Mouse (Mus musculus) small intestine, adult 2 months (tissue): ENCODE measurements at regions not wholly inside any gene's neighbourhood (a gene's known extent, or its start where the extent isn't known, plus 50 kb on each side); places are given as distances from the start of the nearest gene placed in this dataset.

Source experiments
- H3K27ac ChIP-seq: fragments of 200-500 bp; 2 replicates; pipeline ENCODE4 v1.5.1; 2012; ENCODE audit warnings: low read depth, low read length, control low read depth, inconsistent platforms; ENCODE audit not compliant: insufficient read depth
- H3K27me3 ChIP-seq: fragments of 200-500 bp; 2 replicates; pipeline ENCODE4 v1.6.1; 2012; ENCODE audit warnings: mild to moderate bottlenecking, moderate library complexity, low read length, inconsistent platforms; ENCODE audit not compliant: control insufficient read depth, insufficient read depth
- H3K36me3 ChIP-seq: fragments of 200-500 bp; 2 replicates; pipeline ENCODE4 v1.6.1; 2012; ENCODE audit warnings: mild to moderate bottlenecking, low read length, control low read depth, inconsistent platforms; ENCODE audit not compliant: control insufficient read depth, insufficient read depth
- H3K4me1 ChIP-seq: fragments of 200-500 bp; 2 replicates; pipeline ENCODE4 v1.6.1; 2012; ENCODE audit warnings: low read length, inconsistent platforms, mixed read lengths; ENCODE audit not compliant: control insufficient read depth, insufficient read depth, insufficient read length
- H3K4me3 ChIP-seq: fragments of 200-500 bp; 2 replicates; pipeline ENCODE4 v1.5.1; 2012; ENCODE audit warnings: low read depth, mild to moderate bottlenecking, control low read depth, inconsistent platforms, low read length, moderate library complexity
- CTCF ChIP-seq: fragments of 200-500 bp; IDR thresholded peaks from 2 replicates; pipeline ENCODE4 v1.5.1; 2012; ENCODE audit warnings: low read depth, mild to moderate bottlenecking, control low read depth, inconsistent platforms, low read length, moderate library complexity, mixed read lengths; ENCODE audit not compliant: insufficient replicate concordance, insufficient read length; ENCODE audit errors: extremely low read depth
- POLR2A ChIP-seq: fragments of 200-500 bp; IDR thresholded peaks from 2 replicates; pipeline ENCODE4 v1.6.1; 2012; ENCODE audit warnings: low read depth, mild to moderate bottlenecking, control low read depth, inconsistent platforms, low read length, moderate library complexity
- WGBS: fragments of 180-500 bp; shearing (Covaris S2); methylation state at CpG from one replicate; pipeline ENCODE4 v1.1.7; 2018; 5-methylcytosine and 5-hydroxymethylcytosine counted together

- 99% methylated on average over 2 of the region's 2 CpGs for WGBS
- TF ChIP-seq POLR2A (no peak), CTCF (no peak)
- H3K27ac ChIP-seq = no peak overlapping the region
These were observed 605.6 kb upstream of the Mpdz start for GRCm38 (mm10) chr4:82048171-82048570.

GRCm38 (mm10) chr4:82037473-82037872 lies 594.9 kb upstream of the Mpdz start:
- TF ChIP-seq POLR2A = no peak
- TF ChIP-seq CTCF = no peak
- H3K36me3 ChIP-seq = no peaks in the 10 kb centered on the region
- 64% methylated on average over 1 of the region's 1 CpGs for WGBS

More at GRCm38 (mm10) chr4:82048171-82048570, 605.6 kb upstream of the Mpdz start:
- H3K36me3 ChIP-seq = no peaks in the 10 kb centered on the region
- no peaks in the 10 kb centered on the region for H3K27me3 ChIP-seq
- H3K4me3 ChIP-seq = no peak overlapping the region
- no peaks in the 10 kb centered on the region for H3K4me1 ChIP-seq

GRCm38 (mm10) chr4:82035074-82035703 lies 592.6 kb upstream of the Mpdz start:
- Histone ChIP-seq H3K4me3 (no peak overlapping the region), H3K27ac (no peak overlapping the region), H3K36me3 (no peaks in the 10 kb centered on the region), H3K27me3 (no peaks in the 10 kb centered on the region), H3K4me1 (no peaks in the 10 kb centered on the region)
- 56% methylated on average over 3 of the region's 3 CpGs for WGBS
- TF ChIP-seq POLR2A (no peak), CTCF (no peak)

More at GRCm38 (mm10) chr4:82037473-82037872, 594.9 kb upstream of the Mpdz start:
- no peak overlapping the region for H3K4me3 ChIP-seq
- no peaks in the 10 kb centered on the region for H3K27me3 ChIP-seq
- no peak overlapping the region for H3K27ac ChIP-seq
- H3K4me1 ChIP-seq = no peaks in the 10 kb centered on the region

DNA sequence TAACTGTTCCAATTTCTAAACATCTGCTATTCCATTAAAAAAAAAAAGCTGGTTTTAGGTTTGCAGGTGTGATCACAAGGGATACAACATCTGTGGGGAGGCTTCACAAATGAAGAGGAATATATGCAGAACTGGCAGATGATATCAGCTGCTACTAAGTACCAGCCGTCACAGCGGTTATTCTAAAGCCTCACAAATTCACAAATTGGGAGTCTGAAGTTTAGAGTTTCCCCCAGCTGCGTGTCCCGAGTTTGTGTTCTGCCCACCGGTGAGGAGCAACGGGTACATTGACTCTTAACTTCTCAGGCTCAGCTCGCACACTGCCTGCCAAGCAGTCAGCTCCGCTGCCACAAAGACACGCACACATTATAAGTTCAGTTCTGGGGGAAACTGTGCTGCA lies 586.6 kb upstream of the Mpdz start:
- no peak for TF ChIP-seq CTCF
- no peak for TF ChIP-seq POLR2A
- Histone ChIP-seq H3K4me1 (no peaks in the 10 kb centered on the region), H3K36me3 (no peaks in the 10 kb centered on the region), H3K27ac (no peak overlapping the region), H3K4me3 (no peak overlapping the region), H3K27me3 (no peaks in the 10 kb centered on the region)
- 96% methylated on average over 9 of the region's 9 CpGs for WGBS

DNA sequence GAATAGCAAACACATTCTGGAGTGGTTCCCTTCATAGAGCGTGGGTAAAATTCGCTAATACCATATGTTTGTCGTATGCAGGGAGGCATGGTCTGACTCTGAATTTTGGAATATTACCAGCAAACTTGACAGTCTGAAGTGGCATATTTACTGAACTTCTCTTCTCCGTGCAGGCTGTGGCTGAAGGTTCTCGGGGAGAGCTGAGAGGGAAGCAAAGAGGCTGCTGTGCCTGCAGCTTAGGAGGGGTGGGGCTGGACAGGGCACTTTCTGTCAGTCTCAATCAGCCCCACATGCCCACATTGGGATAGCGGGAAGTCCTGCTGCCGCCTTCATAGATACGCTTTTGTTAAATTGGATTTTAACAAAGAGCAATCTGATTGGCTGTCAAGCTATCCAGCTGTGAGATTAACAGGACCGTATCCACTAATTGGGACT lies 584.8 kb upstream of the Mpdz start:
- no peaks in the 10 kb centered on the region for H3K27me3 ChIP-seq
- no peaks in the 10 kb centered on the region for H3K36me3 ChIP-seq
- TF ChIP-seq POLR2A (no peak), CTCF (no peak)
- H3K4me1 ChIP-seq = no peaks in the 10 kb centered on the region
- no peak overlapping the region for H3K4me3 ChIP-seq
- 71% methylated on average over 9 of the region's 9 CpGs for WGBS
- H3K27ac ChIP-seq = no peak overlapping the region

DNA sequence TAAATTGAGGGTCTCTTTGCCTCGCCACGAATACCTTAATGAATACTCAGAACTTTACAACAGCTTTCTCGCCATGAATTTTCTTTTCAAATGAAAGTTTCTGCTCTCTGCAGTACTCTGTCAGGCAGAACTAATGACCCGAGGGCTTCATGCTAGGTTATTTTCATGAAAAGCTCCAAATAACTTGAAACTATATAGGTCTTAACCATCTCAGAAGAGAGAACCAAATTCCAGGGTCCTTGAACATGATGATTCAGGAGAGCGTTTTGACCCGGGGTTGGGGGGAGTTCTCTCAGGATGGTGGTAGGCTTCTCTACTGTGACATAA lies 558.8 kb upstream of the Mpdz start:
- TF ChIP-seq CTCF (no peak), POLR2A (no peak)
- WGBS = 89% methylated on average over 6 of the region's 6 CpGs
- Histone ChIP-seq H3K4me3 (no peak overlapping the region), H3K27me3 (no peaks in the 10 kb centered on the region), H3K36me3 (no peaks in the 10 kb centered on the region), H3K4me1 (peaks cover 2% of the 10 kb centered on the region; the same call in 1 of the 2 replicates), H3K27ac (no peak overlapping the region)

DNA sequence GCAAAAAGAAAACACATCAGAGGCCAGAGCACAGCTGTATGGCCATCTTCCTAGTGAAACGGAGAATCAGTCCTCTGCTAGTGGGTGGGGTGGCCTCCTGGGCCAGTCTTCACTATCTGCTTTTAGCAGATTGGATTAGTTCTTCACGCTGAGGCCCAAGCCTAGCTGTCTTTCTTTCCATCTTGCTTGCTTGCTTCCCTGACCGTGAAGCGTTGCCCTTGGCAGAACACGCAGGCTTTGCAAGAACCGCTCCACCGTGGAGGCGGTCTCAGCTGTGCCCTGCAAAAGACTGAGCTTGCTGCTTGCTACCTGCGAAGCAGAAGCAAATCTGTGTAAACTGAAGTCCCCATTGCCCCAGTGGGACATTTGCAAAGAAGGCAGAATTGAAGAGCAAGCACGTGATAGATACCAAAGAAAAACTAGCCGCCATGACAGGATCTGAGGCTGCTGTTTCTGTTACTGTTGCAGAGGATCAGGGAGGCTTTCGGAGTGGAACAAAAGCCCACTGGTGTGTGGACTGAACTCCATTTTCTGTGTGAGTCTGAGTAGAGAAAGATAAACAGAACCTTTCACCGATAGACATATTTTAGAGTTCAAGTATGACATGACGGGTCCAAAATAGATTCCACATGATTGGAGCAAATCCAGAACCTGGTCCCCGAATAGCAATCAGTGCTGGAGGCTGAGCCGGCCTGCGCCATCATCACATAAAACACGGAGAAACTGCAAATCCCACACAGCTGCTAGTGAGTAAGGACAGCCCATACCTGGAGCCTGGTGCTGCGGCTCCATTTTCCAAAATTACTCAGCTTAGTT lies 558.2 kb upstream of the Mpdz start:
- Histone ChIP-seq H3K4me3 (no peak overlapping the region), H3K27ac (no peak overlapping the region), H3K4me1 (peaks cover 3% of the 10 kb centered on the region; the same call in 1 of the 2 replicates), H3K36me3 (no peaks in the 10 kb centered on the region), H3K27me3 (no peaks in the 10 kb centered on the region)
- 92% methylated on average over 19 of the region's 19 CpGs for WGBS
- no peak for TF ChIP-seq CTCF
- no peak for TF ChIP-seq POLR2A
